Mouse (Mus musculus) MEL (cell line): ENCODE results near the gene Atp6v0a4. TPM values are rescaled to one million over a fixed set of nuclear protein-coding genes. Genes with fewer than 3 reads are reported as not detected.

Experiments
- DNase-seq: peaks from one replicate; pipeline ENCODE4 v3.0.0; 2011; ENCODE audit warnings: low read depth, low spot score
- H3K27ac ChIP-seq: 2 replicates; pipeline ENCODE4 v1.5.1; 2012; ENCODE audit warnings: low read depth, mild to moderate bottlenecking, control low read depth, low read length, moderate library complexity; ENCODE audit not compliant: control insufficient read depth
- H3K27me3 ChIP-seq, 2 experiments: fragments of 150-350 bp in 1 of 2; sonication (generic) in 1 of 2; 2 replicates each; pipeline ENCODE4 v1.6.1; 2012; ENCODE audit warnings: low read length in 2 of 2, mild to moderate bottlenecking in 2 of 2, improper control_type of control experiment in 1 of 2, moderate library complexity in 1 of 2; ENCODE audit not compliant: insufficient read depth in 2 of 2, control insufficient read depth in 1 of 2
- H3K36me3 ChIP-seq, 2 experiments: 2 replicates each; pipeline ENCODE4 v1.6.1; 2012 to 2014; ENCODE audit warnings: low read length in 2 of 2, improper control_type of control experiment in 1 of 2, inconsistent platforms in 1 of 2, mild to moderate bottlenecking in 1 of 2; ENCODE audit not compliant: insufficient read depth in 2 of 2, control insufficient read depth in 1 of 2
- H3K4me1 ChIP-seq, 2 experiments: fragments of 150-350 bp in 1 of 2; sonication (generic) in 1 of 2; 2 replicates each; pipeline ENCODE4 v1.6.1; 2012; ENCODE audit warnings: low read length in 2 of 2, improper control_type of control experiment in 1 of 2, mild to moderate bottlenecking in 1 of 2; ENCODE audit not compliant: insufficient read depth in 2 of 2, control insufficient read depth in 1 of 2
- H3K4me3 ChIP-seq, 2 experiments: fragments of 150-350 bp in 1 of 2; sonication (generic) in 1 of 2; 2 replicates each; pipeline ENCODE4 v1.5.1; 2012; ENCODE audit warnings: low read depth in 2 of 2, low read length in 2 of 2, mild to moderate bottlenecking in 2 of 2, moderate library complexity in 2 of 2, control low read depth in 1 of 2, improper control_type of control experiment in 1 of 2; ENCODE audit not compliant: control insufficient read depth in 1 of 2, insufficient read depth in 1 of 2
- H3K79me2 ChIP-seq: 2 replicates; pipeline ENCODE4 v1.6.1; 2012; ENCODE audit warnings: mild to moderate bottlenecking, low read length, moderate library complexity; ENCODE audit not compliant: control insufficient read depth, poor library complexity, insufficient read depth
- H3K9ac ChIP-seq: 2 replicates; pipeline ENCODE4 v1.6.1; 2012; ENCODE audit warnings: low read depth, mild to moderate bottlenecking, control low read depth, low read length, moderate library complexity; ENCODE audit not compliant: control insufficient read depth, poor library complexity, severe bottlenecking
- H3K9me3 ChIP-seq: fragments of 150-350 bp; sonication (generic); replicated peaks from 2 replicates; pipeline ENCODE4 v1.6.1; 2012; ENCODE audit warnings: mild to moderate bottlenecking, low read length, improper control_type of control experiment, moderate library complexity; ENCODE audit not compliant: insufficient read depth
- BHLHE40 ChIP-seq: IDR thresholded peaks from 2 replicates; pipeline ENCODE4 v1.6.1; 2012; ENCODE audit warnings: low read depth, mild to moderate bottlenecking, inconsistent platforms, low read length, improper control_type of control experiment, borderline replicate concordance
- CHD1 ChIP-seq: IDR thresholded peaks from 2 replicates; pipeline ENCODE4 v1.6.1; 2012; ENCODE audit warnings: low read depth, mild to moderate bottlenecking, inconsistent platforms, low read length, improper control_type of control experiment
- E2F4 ChIP-seq: IDR thresholded peaks from 2 replicates; pipeline ENCODE4 v1.6.1; 2011; ENCODE audit warnings: low read depth, low read length, improper control_type of control experiment, borderline replicate concordance
- ELF1 ChIP-seq: IDR thresholded peaks from 2 replicates; pipeline ENCODE4 v1.6.1; 2014; ENCODE audit warnings: low read depth, mild to moderate bottlenecking, inconsistent platforms, low read length, improper control_type of control experiment, moderate library complexity
- EP300 ChIP-seq, 2 experiments: IDR thresholded peaks; 2 replicates each; pipeline ENCODE4 v1.6.1; 2011; ENCODE audit warnings: improper control_type of control experiment in 2 of 2, low read length in 2 of 2, low read depth in 1 of 2, mild to moderate bottlenecking in 1 of 2
- GATA1 ChIP-seq: IDR thresholded peaks from 2 replicates; pipeline ENCODE4 v1.6.1; 2011; ENCODE audit warnings: low read depth, low read length, improper control_type of control experiment
- JUND ChIP-seq: IDR thresholded peaks from 2 replicates; pipeline ENCODE4 v1.6.1; 2011; ENCODE audit warnings: low read depth, mild to moderate bottlenecking, improper control_type of control experiment, low read length
- KAT2A ChIP-seq: conservative IDR thresholded peaks from 2 replicates; pipeline ENCODE4 v1.6.1; 2012; ENCODE audit warnings: low read depth, low read length, improper control_type of control experiment, inconsistent platforms
- MEF2A ChIP-seq: IDR thresholded peaks from 2 replicates; pipeline ENCODE4 v1.6.1; 2014; ENCODE audit warnings: low read depth, mild to moderate bottlenecking, inconsistent platforms, low read length, improper control_type of control experiment; ENCODE audit not compliant: poor library complexity, insufficient replicate concordance, severe bottlenecking; ENCODE audit errors: extremely low read depth
- MXI1 ChIP-seq: IDR thresholded peaks from 2 replicates; pipeline ENCODE4 v1.6.1; 2011; ENCODE audit warnings: mild to moderate bottlenecking, low read depth, low read length, improper control_type of control experiment
- POLR2A ChIP-seq, 2 experiments: IDR thresholded peaks; 2 replicates each; pipeline ENCODE4 v1.6.1; 2011 to 2012; ENCODE audit warnings: low read length in 2 of 2, mild to moderate bottlenecking in 2 of 2, control low read depth in 1 of 2, improper control_type of control experiment in 1 of 2, low read depth in 1 of 2, moderate library complexity in 1 of 2; ENCODE audit not compliant: control insufficient read depth in 1 of 2, insufficient read depth in 1 of 2, poor library complexity in 1 of 2
- RAD21 ChIP-seq: IDR thresholded peaks from 2 replicates; pipeline ENCODE4 v1.6.1; 2011; ENCODE audit warnings: mild to moderate bottlenecking, low read depth, low read length, improper control_type of control experiment
- RCOR1 ChIP-seq: IDR thresholded peaks from 2 replicates; pipeline ENCODE4 v1.6.1; 2012; ENCODE audit warnings: low read depth, mild to moderate bottlenecking, inconsistent platforms, low read length, improper control_type of control experiment
- SIN3A ChIP-seq: IDR thresholded peaks from 2 replicates; pipeline ENCODE4 v1.6.1; 2012; ENCODE audit warnings: low read length, improper control_type of control experiment, inconsistent platforms
- SMC3 ChIP-seq: IDR thresholded peaks from 2 replicates; pipeline ENCODE4 v1.6.1; 2011; ENCODE audit warnings: low read depth, low read length, improper control_type of control experiment
- TAL1 ChIP-seq: IDR thresholded peaks from 2 replicates; pipeline ENCODE4 v1.6.1; 2012; ENCODE audit warnings: mild to moderate bottlenecking, inconsistent platforms, low read length, moderate library complexity, mixed read lengths
- TCF12 ChIP-seq: IDR thresholded peaks from 2 replicates; pipeline ENCODE4 v1.6.1; 2014; ENCODE audit warnings: low read depth, mild to moderate bottlenecking, inconsistent platforms, low read length, improper control_type of control experiment, moderate library complexity
- USF1 ChIP-seq: IDR thresholded peaks from 2 replicates; pipeline ENCODE4 v1.6.1; 2014; ENCODE audit warnings: low read depth, mild to moderate bottlenecking, inconsistent platforms, low read length, improper control_type of control experiment, moderate library complexity
- ZC3H11A ChIP-seq: IDR thresholded peaks from 2 replicates; pipeline ENCODE4 v1.6.1; 2012; ENCODE audit warnings: low read depth, mild to moderate bottlenecking, inconsistent platforms, low read length, improper control_type of control experiment
- ZKSCAN1 ChIP-seq: IDR thresholded peaks from 2 replicates; pipeline ENCODE4 v1.6.1; 2012; ENCODE audit warnings: low read depth, mild to moderate bottlenecking, inconsistent platforms, low read length, improper control_type of control experiment, moderate library complexity
- ZMIZ1 ChIP-seq: IDR thresholded peaks from 2 replicates; pipeline ENCODE4 v1.6.1; 2012; ENCODE audit warnings: low read depth, mild to moderate bottlenecking, inconsistent platforms, low read length, improper control_type of control experiment, moderate library complexity
- ZNF384 ChIP-seq: IDR thresholded peaks from 2 replicates; pipeline ENCODE4 v1.6.1; 2012; ENCODE audit warnings: low read depth, mild to moderate bottlenecking, inconsistent platforms, low read length, improper control_type of control experiment
- polyA plus RNA-seq, 2 experiments: library from polyadenylated mRNA; stranded (reverse) in 1 of 2; unstranded in 1 of 2; fragments of >175 nt in 1 of 2; fragments of >200 nt in 1 of 2; gene quantifications; 2 replicates each; pipeline versions ENCODE4 v1.2.1 to v1.2.4; 2012; ENCODE audit warnings: low replicate concordance in 2 of 2, low read depth in 1 of 2; ENCODE audit not compliant: insufficient read length in 2 of 2, insufficient read depth in 1 of 2, missing spikeins in 1 of 2
- total RNA-seq: library from RNA; depleted of rRNA; stranded (reverse); fragments of 300-350 nt; gene quantifications from 2 replicates; pipeline ENCODE4 v1.2.3, GENCODE M21; 2012

Gene Atp6v0a4
- total and polyA plus RNA-seq, 3 experiments, result 0.12 TPM; not detected in 2

- no peak overlapping the region for H3K4me3 ChIP-seq
- no peak for TF ChIP-seq GATA1
- no peak for TF ChIP-seq MEF2A
- no peak for TF ChIP-seq USF1
- no peak for TF ChIP-seq ZKSCAN1
- no peak for TF ChIP-seq CHD1
- TF ChIP-seq RAD21, result no peak
- no peak for TF ChIP-seq MXI1
- TF ChIP-seq ZC3H11A, result no peak
- no peak for TF ChIP-seq RCOR1
- TF ChIP-seq, all 39 proteins: peak for 0
- Histone ChIP-seq H3K27me3 (no peaks in the 10 kb centered on the region; a peak in 1 of 4 replicates), H3K4me1 (peaks cover 6% of the 10 kb centered on the region in 2 experiments; a peak in 3 of 4 replicates), H3K79me2 (no peaks in the 10 kb centered on the region), H3K9me3 (no peaks in the 10 kb centered on the region), H3K9ac (no peak overlapping the region), H3K36me3 (peaks cover 0 to 2% of the 10 kb centered on the region in 2 experiments; a peak in 1 of 4 replicates), H3K27ac (no peak overlapping the region)
- no peak for DNase-seq
Measured at GRCm38 (mm10) chr6:38073592-38073991, 50.8 kb downstream of the Atp6v0a4 start.

- Histone ChIP-seq H3K79me2 (no peaks in the 10 kb centered on the region), H3K27ac (no peak overlapping the region), H3K4me1 (peaks cover 6% of the 10 kb centered on the region in 2 experiments; a peak in 3 of 4 replicates), H3K9ac (no peak overlapping the region), H3K9me3 (no peaks in the 10 kb centered on the region), H3K36me3 (peaks cover 0 to 2% of the 10 kb centered on the region in 2 experiments; a peak in 1 of 4 replicates), H3K27me3 (no peaks in the 10 kb centered on the region; a peak in 1 of 4 replicates), H3K4me3 (no peak overlapping the region)
- TF ChIP-seq USF1 (no peak), BHLHE40 (no peak), ZMIZ1 (no peak), MXI1 (no peak), ZKSCAN1 (no peak), SIN3A (no peak), TCF12 (no peak), GATA1 (no peak), RAD21 (no peak), KAT2A (no peak), ELF1 (no peak), EP300 (IDR thresholded peaks at IDR 0.05; ENCODE audit: low read depth in 1 of 2, low read length in 2 of 2) (no peak), TAL1 (no peak), POLR2A (IDR thresholded peaks at IDR 0.05; ENCODE audit: control insufficient read depth in 1 of 2, insufficient read depth in 1 of 2, low read depth in 1 of 2, low read length in 2 of 2, poor library complexity in 1 of 2) (no peak), JUND (no peak), SMC3 (no peak), ZNF384 (no peak), E2F4 (no peak)
- no peak for DNase-seq
Measured at GRCm38 (mm10) chr6:38072137-38072796, 52.1 kb downstream of the Atp6v0a4 start.
